Mouse (Mus musculus) urinary bladder, adult 2 months (tissue): ENCODE measurements around the gene Adtrp. TPM values are rescaled to one million over a fixed set of nuclear protein-coding genes. Genes with fewer than 3 reads are reported as not detected.

Experiments
- DNase-seq: peaks from one replicate; pipeline ENCODE4 v3.0.0; 2022; ENCODE audit warnings: low spot score
- polyA plus RNA-seq: library from polyadenylated mRNA; depleted of rRNA; stranded (reverse); fragments of >200 nt; gene quantifications from 2 replicates; pipeline ENCODE4 v1.2.3, GENCODE M21; 2012; rRNA removed

Adtrp gene
- polyA plus RNA-seq, result 16.6 and 23.3 TPM in 2 replicates

GRCm38 (mm10) chr13:41847516-41848126, at the start of gene Adtrp:
TSS of gene Adtrp (minus strand) at chr13:41847684.
- peak; percentile 33 for DNase-seq

- DNase-seq, result no peak
These were observed 44.5 kb upstream of the Adtrp start for GRCm38 (mm10) chr13:41892016-41892415.

GRCm38 (mm10) chr13:41890618-41891017, 43.1 kb upstream of the Adtrp start:
- DNase-seq, result no peak

- DNase-seq, result no peak
These were observed 42.7 kb upstream of the Adtrp start for GRCm38 (mm10) chr13:41890111-41890600.

GRCm38 (mm10) chr13:41888644-41889043, 41.2 kb upstream of the Adtrp start:
- DNase-seq, result no peak

GRCm38 (mm10) chr13:41886120-41886519, 38.6 kb upstream of the Adtrp start:
- DNase-seq, result no peak

GRCm38 (mm10) chr13:41883665-41884291, 36.3 kb upstream of the Adtrp start:
- DNase-seq, result no peak

GRCm38 (mm10) chr13:41881201-41881600, 33.7 kb upstream of the Adtrp start:
- no peak for DNase-seq

GRCm38 (mm10) chr13:41880525-41880924, 33.0 kb upstream of the Adtrp start:
- DNase-seq, result no peak

- no peak for DNase-seq
These were observed 25.2 kb upstream of the Adtrp start for GRCm38 (mm10) chr13:41872686-41873085.

- no peak for DNase-seq
These were observed 24.7 kb upstream of the Adtrp start for GRCm38 (mm10) chr13:41872161-41872562.

GRCm38 (mm10) chr13:41867533-41867932, 20.0 kb upstream of the Adtrp start:
- no peak for DNase-seq

GRCm38 (mm10) chr13:41865575-41865974, 18.1 kb upstream of the Adtrp start:
- no peak for DNase-seq

GRCm38 (mm10) chr13:41865071-41865470, 17.6 kb upstream of the Adtrp start:
- no peak for DNase-seq

- DNase-seq, result no peak
These were observed 13.3 kb upstream of the Adtrp start for GRCm38 (mm10) chr13:41860603-41861405.

- DNase-seq, result no peak
These were observed 8.0 kb upstream of the Adtrp start for GRCm38 (mm10) chr13:41855206-41856185.

GRCm38 (mm10) chr13:41850727-41851378, 3.4 kb upstream of the Adtrp start:
- no peak for DNase-seq

GRCm38 (mm10) chr13:41846516-41846915, 968 bp downstream of the Adtrp start:
- DNase-seq, result no peak

GRCm38 (mm10) chr13:41845013-41845412, 2.5 kb downstream of the Adtrp start:
- DNase-seq, result no peak

- no peak for DNase-seq
These were observed 3.4 kb downstream of the Adtrp start for GRCm38 (mm10) chr13:41844071-41844470.

- no peak for DNase-seq
These were observed 13.8 kb downstream of the Adtrp start for GRCm38 (mm10) chr13:41833614-41834139.
